Comparison of ENCODE assay signal across 8 mouse cellular contexts in genomic region chr7:121864858-121865585, GRCm38 (mm10). TPM values are rescaled to one million over a fixed set of nuclear protein-coding genes. Genes with fewer than 3 reads are reported as not detected.
A peak's percentile ranks its signal among the peaks of the same experiment; 100 is the strongest.
DNase-seq lines count a peak whose midpoint lies in the region; ATAC-seq lines count a peak whose summit lies in the region.

TSS of gene Scnn1b (plus strand) at chr7:121865038.

- WGBS in forebrain, embryonic 13.5 days, result under 1% methylated on average over 40 of the region's 42 CpGs
- WGBS in midbrain, embryonic 16.5 days, result 3% methylated on average over 37 of the region's 42 CpGs

- H3K9me3 ChIP-seq in forebrain, embryonic 13.5 days (replicated peaks), result no peaks in the 10 kb centered on the region
- H3K9me3 ChIP-seq in midbrain, embryonic 16.5 days (replicated peaks; ENCODE audit: control insufficient read depth, low read length, poor library complexity, severe bottlenecking), result no peaks in the 10 kb centered on the region

- no peak for ATAC-seq in forebrain, embryonic 13.5 days
- no peak for ATAC-seq in midbrain, embryonic 16.5 days

- H3K36me3 ChIP-seq in forebrain, embryonic 13.5 days (ENCODE audit: poor library complexity, severe bottlenecking), result no peaks in the 10 kb centered on the region
- no peaks in the 10 kb centered on the region for H3K36me3 ChIP-seq in midbrain, embryonic 16.5 days (ENCODE audit: control insufficient read depth, insufficient read depth, low read length)

- peak; percentile 89 for DNase-seq in heart, adult 11 months
- DNase-seq in heart, adult 9 months (ENCODE audit: low spot score in 2 of 2), result no peak
- DNase-seq in kidney, postnatal 25 days, result peak; percentile 18 to 57
- no peak for DNase-seq in c-Kit-positive CD71-positive TER-119-positive erythroid progenitor cells, embryonic 14.5 days (ENCODE audit: low spot score)
- DNase-seq in thymus, postnatal 25 days, result no peak
- DNase-seq in layer of hippocampus, postnatal 36 days, result no peak

- H3K4me3 ChIP-seq in forebrain, embryonic 13.5 days, result peak within 1 kb of the TSS; percentile 32
- peak within 1 kb of the TSS; percentile 40 for H3K4me3 ChIP-seq in midbrain, embryonic 16.5 days (ENCODE audit: low read depth, low read length)

- H3K9ac ChIP-seq in forebrain, embryonic 13.5 days, result peak within 1 kb of the TSS; percentile 40; the same call in 1 of the 2 replicates
- peak within 1 kb of the TSS; percentile 36; the same call in 1 of the 2 replicates for H3K9ac ChIP-seq in midbrain, embryonic 16.5 days (ENCODE audit: low read depth, low read length)

- H3K4me2 ChIP-seq in forebrain, embryonic 13.5 days, result peak within 1 kb of the TSS; percentile 63
- H3K4me2 ChIP-seq in midbrain, embryonic 16.5 days (ENCODE audit: low read length), result peak within 1 kb of the TSS; percentile 74

- peaks cover 8% of the 10 kb centered on the region; the same call in 1 of the 2 replicates for H3K4me1 ChIP-seq in forebrain, embryonic 13.5 days
- peaks cover 7% of the 10 kb centered on the region; the same call in 1 of the 2 replicates for H3K4me1 ChIP-seq in midbrain, embryonic 16.5 days (ENCODE audit: control insufficient read depth, insufficient read depth, low read length)

- no peak within 1 kb of the TSS for H3K27ac ChIP-seq in forebrain, embryonic 13.5 days
- H3K27ac ChIP-seq in midbrain, embryonic 16.5 days (ENCODE audit: low read length), result no peak within 1 kb of the TSS

- H3K27me3 ChIP-seq in forebrain, embryonic 13.5 days, result peaks cover 40% of the 10 kb centered on the region
- H3K27me3 ChIP-seq in midbrain, embryonic 16.5 days (ENCODE audit: control insufficient read depth, insufficient read depth, low read depth, low read length), result peaks cover 18% of the 10 kb centered on the region

RNA-seq across cellular contexts. Expression of gene Scnn1b, which starts in this region (rescaled TPM):
- polyA plus RNA-seq in forebrain, embryonic 13.5 days (2015; fragmentation: Nextera tagmentation; extraction: Ambion mirVana), result 0.09 TPM in 1 of 2 replicates, not detected in the other
- polyA plus RNA-seq in midbrain, embryonic 16.5 days (2015; fragmentation: Nextera tagmentation; extraction: Ambion mirVana), result 0.07 and 0.49 TPM in 2 replicates
- total RNA-seq in layer of hippocampus, postnatal 36 days (2021), result under 1 TPM in 1 of 2 experiments, not detected in 1; 0.30 TPM

Comparison
In these comparisons a context has a peak if more than half of its experiments do, and no peak if none do; other contexts are left out.
1. DNase-seq: peak in heart, adult 11 months (single experiment) and kidney, postnatal 25 days (2 of 2); none in heart, adult 9 months (0 of 2), c-Kit-positive CD71-positive TER-119-positive erythroid progenitor cells, embryonic 14.5 days (single experiment), thymus, postnatal 25 days (single experiment) and layer of hippocampus, postnatal 36 days (0 of 2).